ENCODE assay signal across 8 mouse cellular contexts in the genomic region with DNA sequence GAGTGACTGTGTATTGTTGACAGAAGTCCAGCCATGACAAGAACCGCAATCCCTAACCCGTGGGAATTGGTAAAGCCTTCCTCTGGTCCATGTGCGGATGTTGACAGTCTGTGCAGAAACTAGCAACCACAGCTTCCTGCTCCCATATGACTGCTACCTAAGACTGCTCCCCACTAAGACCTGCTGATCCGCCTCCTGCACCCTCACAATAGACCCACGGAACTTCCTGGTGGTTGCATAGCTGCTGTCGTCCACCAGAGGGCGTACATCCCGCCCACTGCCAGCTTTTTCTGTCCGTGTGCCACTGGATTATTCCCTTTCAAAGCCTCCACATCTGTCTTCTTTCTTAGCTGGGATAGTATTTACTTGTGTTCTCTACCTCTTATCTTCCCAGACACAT. TPM values are rescaled to one million over a fixed set of nuclear protein-coding genes. Genes with fewer than 3 reads are reported as not detected.
DNase-seq lines count a peak whose midpoint lies in the region; ATAC-seq and TF ChIP-seq lines count a peak whose summit lies in the region.

No protein-coding gene starts in this region.

- H3K9ac ChIP-seq in forebrain, embryonic 15.5 days (replicated peaks): no peak overlapping the region
- H3K9ac ChIP-seq in liver, postnatal 0 days (replicated peaks): no peak overlapping the region
- H3K9ac ChIP-seq in liver, embryonic 11.5 days (ENCODE audit: low read depth, low read length): no peak overlapping the region
- no peak overlapping the region for H3K9ac ChIP-seq in lung, postnatal 0 days (replicated peaks; ENCODE audit: low read depth)

- TF ChIP-seq EP300 in liver, postnatal 0 days (IDR thresholded peaks at IDR 0.05; ENCODE audit: low read depth): no peak
- TF ChIP-seq EP300 in lung, postnatal 0 days (IDR thresholded peaks at IDR 0.05): no peak

- peak; percentile 83 for TF ChIP-seq CTCF in liver, postnatal 0 days (IDR thresholded peaks at IDR 0.05; ENCODE audit: low read depth)
- peak; percentile 84 for TF ChIP-seq CTCF in brain, embryonic 14.5 days (IDR thresholded peaks at IDR 0.05; ENCODE audit: borderline replicate concordance, extremely low read depth, insufficient read depth, insufficient read length)
- peak; percentile 86 for TF ChIP-seq CTCF in lung, postnatal 0 days (IDR thresholded peaks at IDR 0.05)

- H3K4me3 ChIP-seq in forebrain, embryonic 10.5 days: no peak overlapping the region
- H3K4me3 ChIP-seq in forebrain, embryonic 15.5 days: no peak overlapping the region
- no peak overlapping the region for H3K4me3 ChIP-seq in liver, postnatal 0 days (ENCODE audit: low read depth, low read length)
- H3K4me3 ChIP-seq in liver, embryonic 11.5 days (ENCODE audit: low read depth, low read length): no peak overlapping the region
- H3K4me3 ChIP-seq in lung, postnatal 0 days (ENCODE audit: low read depth, low read length): no peak overlapping the region

- peaks cover 6% of the 10 kb centered on the region for H3K27me3 ChIP-seq in forebrain, embryonic 10.5 days (ENCODE audit: poor library complexity, severe bottlenecking)
- H3K27me3 ChIP-seq in forebrain, embryonic 15.5 days: no peaks in the 10 kb centered on the region
- H3K27me3 ChIP-seq in liver, postnatal 0 days (ENCODE audit: insufficient read depth, low read length): no peaks in the 10 kb centered on the region
- H3K27me3 ChIP-seq in liver, embryonic 11.5 days (replicated peaks; ENCODE audit: control insufficient read depth, insufficient read depth, low read length): no peaks in the 10 kb centered on the region
- H3K27me3 ChIP-seq in lung, postnatal 0 days (replicated peaks; ENCODE audit: insufficient read depth, low read length): no peaks in the 10 kb centered on the region

- no peak for TF ChIP-seq POLR2A in brain, embryonic 14.5 days (IDR thresholded peaks at IDR 0.05; ENCODE audit: borderline replicate concordance, extremely low read depth, insufficient read depth, insufficient read length, poor library complexity, severe bottlenecking)

- no peaks in the 10 kb centered on the region for H3K36me3 ChIP-seq in forebrain, embryonic 10.5 days (replicated peaks)
- H3K36me3 ChIP-seq in forebrain, embryonic 15.5 days: no peaks in the 10 kb centered on the region
- no peaks in the 10 kb centered on the region for H3K36me3 ChIP-seq in liver, postnatal 0 days (replicated peaks; ENCODE audit: insufficient read depth, low read length)
- no peaks in the 10 kb centered on the region for H3K36me3 ChIP-seq in liver, embryonic 11.5 days (ENCODE audit: control insufficient read depth, insufficient read depth, low read length)
- H3K36me3 ChIP-seq in lung, postnatal 0 days (ENCODE audit: insufficient read depth, low read length): no peaks in the 10 kb centered on the region

- H3K4me1 ChIP-seq in forebrain, embryonic 10.5 days: no peaks in the 10 kb centered on the region
- no peaks in the 10 kb centered on the region for H3K4me1 ChIP-seq in forebrain, embryonic 15.5 days
- no peaks in the 10 kb centered on the region for H3K4me1 ChIP-seq in liver, postnatal 0 days (ENCODE audit: insufficient read depth)
- no peaks in the 10 kb centered on the region for H3K4me1 ChIP-seq in liver, embryonic 11.5 days (replicated peaks; ENCODE audit: control insufficient read depth, insufficient read depth, low read length)
- no peaks in the 10 kb centered on the region for H3K4me1 ChIP-seq in lung, postnatal 0 days (ENCODE audit: insufficient read depth, low read depth, low read length)

- no peak for ATAC-seq in forebrain, embryonic 15.5 days (replicated peaks)
- ATAC-seq in liver, postnatal 0 days: no peak
- ATAC-seq in liver, embryonic 11.5 days (replicated peaks; ENCODE audit: low FRiP score): no peak
- peak; percentile 32; the same call in 1 of the 2 replicates for ATAC-seq in lung, postnatal 0 days

- DNase-seq in forebrain, embryonic 10.5 days (ENCODE audit: extremely low spot score, low spot score): peak; percentile 38
- peak; percentile 57 for DNase-seq in liver, postnatal 0 days
- DNase-seq in liver, embryonic 11.5 days (ENCODE audit: low spot score): no peak
- peak; percentile 31 for DNase-seq in brain, embryonic 14.5 days (ENCODE audit: low read depth)
- peak; percentile 59 for DNase-seq in lung, postnatal 0 days (ENCODE audit: low spot score)
- peak; percentile 51 for DNase-seq in testis, postnatal 10 days (ENCODE audit: low spot score)
- DNase-seq in right cerebral cortex, postnatal 36 days (ENCODE audit: low spot score in 2 of 2): no peak

- WGBS in forebrain, embryonic 10.5 days: 54% methylated on average over 9 of the region's 9 CpGs
- 43% methylated on average over 9 of the region's 9 CpGs for WGBS in forebrain, embryonic 15.5 days
- WGBS in liver, postnatal 0 days (ENCODE audit: insufficient replicate concordance): 26% methylated on average over 9 of the region's 9 CpGs
- WGBS in liver, embryonic 11.5 days: 44% methylated on average over 9 of the region's 9 CpGs
- WGBS in lung, postnatal 0 days: 36% methylated on average over 9 of the region's 9 CpGs

- no peak overlapping the region for H3K4me2 ChIP-seq in forebrain, embryonic 15.5 days (replicated peaks)
- no peak overlapping the region for H3K4me2 ChIP-seq in liver, postnatal 0 days (ENCODE audit: low read depth, low read length)
- H3K4me2 ChIP-seq in liver, embryonic 11.5 days: no peak overlapping the region
- no peak overlapping the region for H3K4me2 ChIP-seq in lung, postnatal 0 days (replicated peaks; ENCODE audit: low read depth, low read length)

- no peak overlapping the region for H3K27ac ChIP-seq in forebrain, embryonic 10.5 days
- no peak overlapping the region for H3K27ac ChIP-seq in forebrain, embryonic 15.5 days (replicated peaks)
- H3K27ac ChIP-seq in liver, postnatal 0 days (ENCODE audit: low read depth): no peak overlapping the region
- no peak overlapping the region for H3K27ac ChIP-seq in liver, embryonic 11.5 days (ENCODE audit: low read depth, low read length)
- H3K27ac ChIP-seq in lung, postnatal 0 days (ENCODE audit: low read length): no peak overlapping the region

- H3K9me3 ChIP-seq in forebrain, embryonic 10.5 days: peaks cover 7% of the 10 kb centered on the region; the same call in 1 of the 2 replicates
- H3K9me3 ChIP-seq in forebrain, embryonic 15.5 days: no peaks in the 10 kb centered on the region
- no peaks in the 10 kb centered on the region; the same call in 1 of the 2 replicates for H3K9me3 ChIP-seq in liver, postnatal 0 days (ENCODE audit: low read length)
- no peaks in the 10 kb centered on the region for H3K9me3 ChIP-seq in liver, embryonic 11.5 days (ENCODE audit: control insufficient read depth, low read length)
- 0 out of 2 replicates have a peak, but pooled peaks cover 3% of the 10 kb centered on the region for H3K9me3 ChIP-seq in lung, postnatal 0 days (ENCODE audit: low read length)

RNA-seq across cellular contexts. Expression of gene Pik3r5, which starts 14.1 kb away (rescaled TPM):
- 0.83 and 0.86 TPM in 2 replicates for polyA plus RNA-seq in forebrain, embryonic 10.5 days (2016; fragmentation: Nextera tagmentation; extraction: Ambion mirVana)
- polyA plus RNA-seq in forebrain, embryonic 15.5 days (2015; fragmentation: Nextera tagmentation; extraction: Ambion mirVana): 0.11 and 0.20 TPM in 2 replicates
- polyA plus RNA-seq in liver, postnatal 0 days (2015; fragmentation: Nextera tagmentation; extraction: Ambion mirVana): 0.82 and 0.86 TPM in 2 replicates
- 0.56 and 0.84 TPM in 2 replicates for polyA plus RNA-seq in liver, embryonic 11.5 days (2014; fragmentation: Nextera tagmentation; extraction: Ambion mirVana)
- polyA plus RNA-seq in brain, embryonic 14.5 days (2012; rRNA removed): 0.32 and 0.74 TPM in 2 replicates
- polyA plus RNA-seq in lung, postnatal 0 days (2015; fragmentation: Nextera tagmentation; extraction: Ambion mirVana): 1.1 and 1.2 TPM in 2 replicates

RNA-seq across cellular contexts. Expression of gene Ntn1, which starts 17.2 kb away (rescaled TPM):
- 6.2 and 6.5 TPM in 2 replicates for polyA plus RNA-seq in forebrain, embryonic 10.5 days (2016; fragmentation: Nextera tagmentation; extraction: Ambion mirVana)
- 6.7 and 8.1 TPM in 2 replicates for polyA plus RNA-seq in forebrain, embryonic 15.5 days (2015; fragmentation: Nextera tagmentation; extraction: Ambion mirVana)
- 0.76 and 0.95 TPM in 2 replicates for polyA plus RNA-seq in liver, postnatal 0 days (2015; fragmentation: Nextera tagmentation; extraction: Ambion mirVana)
- 0.13 and 0.40 TPM in 2 replicates for polyA plus RNA-seq in liver, embryonic 11.5 days (2014; fragmentation: Nextera tagmentation; extraction: Ambion mirVana)
- 31.4 and 62.8 TPM in 2 replicates for polyA plus RNA-seq in brain, embryonic 14.5 days (2012; rRNA removed)
- polyA plus RNA-seq in lung, postnatal 0 days (2015; fragmentation: Nextera tagmentation; extraction: Ambion mirVana): 7.0 and 7.2 TPM in 2 replicates

Comparison
In these comparisons a context has a peak if more than half of its experiments do, and no peak if none do; other contexts are left out.
1. DNase-seq: peak in forebrain, embryonic 10.5 days (single experiment), liver, postnatal 0 days (single experiment), brain, embryonic 14.5 days (single experiment), lung, postnatal 0 days (single experiment) and testis, postnatal 10 days (single experiment); none in liver, embryonic 11.5 days (single experiment) and right cerebral cortex, postnatal 36 days (0 of 2).
2. Peak in every context shown above with its lines, with median percentiles within 50 percentile points of each other: CTCF ChIP-seq.